In the genomic region with DNA sequence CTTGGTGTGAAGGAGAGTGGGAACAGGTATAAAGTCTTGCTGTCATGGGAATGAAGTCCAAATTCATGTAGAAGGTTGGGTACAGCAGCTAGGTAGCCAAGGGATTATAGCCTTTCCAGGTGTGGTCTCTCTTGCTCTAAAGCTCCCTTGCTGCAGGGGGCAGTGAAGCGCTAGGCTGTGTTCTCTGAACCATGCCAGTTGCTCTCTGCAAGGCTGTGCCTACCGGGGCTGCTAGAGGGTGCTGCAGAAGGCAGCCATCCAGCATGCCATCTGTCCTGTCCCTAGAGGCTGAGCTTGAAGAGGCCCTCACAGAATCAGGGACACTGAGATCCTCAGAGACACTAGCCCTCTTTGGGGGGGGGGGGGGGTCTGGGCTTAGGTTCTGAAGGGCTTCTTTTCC, we compare ENCODE assay signal across 8 mouse cellular contexts. TPM values are rescaled to one million over a fixed set of nuclear protein-coding genes. Genes with fewer than 3 reads are reported as not detected.
DNase-seq lines count a peak whose midpoint lies in the region; ATAC-seq and TF ChIP-seq lines count a peak whose summit lies in the region.

No protein-coding gene starts in this region.

- no peak; the same call in 1 of the 2 replicates for ATAC-seq in hindbrain, postnatal 0 days
- ATAC-seq in hindbrain, embryonic 12.5 days (ENCODE audit: low FRiP score), result no peak
- ATAC-seq in lung, embryonic 14.5 days (ENCODE audit: insufficient read depth), result no peak; the same call in 1 of the 2 replicates

- H3K9ac ChIP-seq in hindbrain, postnatal 0 days (replicated peaks; ENCODE audit: low read length), result no peak overlapping the region
- no peak overlapping the region for H3K9ac ChIP-seq in hindbrain, embryonic 12.5 days
- no peak overlapping the region for H3K9ac ChIP-seq in ES-Bruce4 (ENCODE audit: low read depth, poor library complexity, severe bottlenecking)
- no peak overlapping the region for H3K9ac ChIP-seq in lung, embryonic 14.5 days

- H3K27ac ChIP-seq in hindbrain, postnatal 0 days, result no peak overlapping the region
- H3K27ac ChIP-seq in hindbrain, embryonic 12.5 days, result no peak overlapping the region
- H3K27ac ChIP-seq in ES-Bruce4 (ENCODE audit: insufficient read depth, low read length), result no peak overlapping the region
- H3K27ac ChIP-seq in embryonic fibroblast, embryonic 13.5 days (ENCODE audit: insufficient read depth, low read length), result no peak overlapping the region
- H3K27ac ChIP-seq in lung, embryonic 14.5 days (ENCODE audit: low read depth), result no peak overlapping the region
- H3K27ac ChIP-seq in midbrain, embryonic 10.5 days (replicated peaks), result no peak overlapping the region

- H3K4me2 ChIP-seq in hindbrain, postnatal 0 days (ENCODE audit: low read depth, low read length), result no peak overlapping the region
- H3K4me2 ChIP-seq in hindbrain, embryonic 12.5 days (replicated peaks), result no peak overlapping the region
- no peak overlapping the region for H3K4me2 ChIP-seq in lung, embryonic 14.5 days

- no peaks in the 10 kb centered on the region for H3K27me3 ChIP-seq in hindbrain, postnatal 0 days (ENCODE audit: insufficient read depth, low read length)
- H3K27me3 ChIP-seq in hindbrain, embryonic 12.5 days, result no peaks in the 10 kb centered on the region
- H3K27me3 ChIP-seq in ES-Bruce4 (ENCODE audit: control insufficient read depth, insufficient read depth, low read length, poor library complexity, severe bottlenecking), result no peaks in the 10 kb centered on the region
- no peaks in the 10 kb centered on the region for H3K27me3 ChIP-seq in lung, embryonic 14.5 days (ENCODE audit: insufficient read depth, low read length)
- no peaks in the 10 kb centered on the region for H3K27me3 ChIP-seq in midbrain, embryonic 10.5 days (ENCODE audit: low read depth, poor library complexity, severe bottlenecking)

- DNase-seq in hindbrain, postnatal 0 days (ENCODE audit: low spot score), result peak; percentile 20
- DNase-seq in lung, embryonic 14.5 days, result peak; percentile 43
- DNase-seq in Muller cell, postnatal 12 days (ENCODE audit: inconsistent ontology term), result no peak
- no peak for DNase-seq in adipocyte (ENCODE audit: low spot score)
- DNase-seq in midbrain, embryonic 10.5 days (ENCODE audit: low spot score), result no peak

- TF ChIP-seq POLR2A in ES-Bruce4 (IDR thresholded peaks at IDR 0.05; ENCODE audit: insufficient read depth, low read length), result no peak
- no peak for TF ChIP-seq POLR2A in embryonic fibroblast, embryonic 13.5 days (IDR thresholded peaks at IDR 0.05; ENCODE audit: low read depth, low read length)

- TF ChIP-seq CTCF in hindbrain, postnatal 0 days (IDR thresholded peaks at IDR 0.05; ENCODE audit: low read depth), result peak; percentile 52; the same call in 1 of the 2 replicates
- peak; percentile 27 for TF ChIP-seq CTCF in ES-Bruce4 (IDR thresholded peaks at IDR 0.05; ENCODE audit: low read depth, low read length)
- peak; percentile 25; the same call in 1 of the 2 replicates for TF ChIP-seq CTCF in embryonic fibroblast, embryonic 13.5 days (IDR thresholded peaks at IDR 0.05; ENCODE audit: borderline replicate concordance, insufficient read depth, low read length)
- peak; percentile 61 for TF ChIP-seq CTCF in lung, embryonic 14.5 days (IDR thresholded peaks at IDR 0.05; ENCODE audit: low read depth)

- H3K9me3 ChIP-seq in hindbrain, postnatal 0 days (ENCODE audit: low read length), result no peaks in the 10 kb centered on the region
- no peaks in the 10 kb centered on the region for H3K9me3 ChIP-seq in hindbrain, embryonic 12.5 days (replicated peaks)
- peaks cover 3% of the 10 kb centered on the region; the same call in 1 of the 2 replicates for H3K9me3 ChIP-seq in ES-Bruce4 (replicated peaks; ENCODE audit: control insufficient read depth, insufficient read depth, low read length, poor library complexity, severe bottlenecking)
- no peaks in the 10 kb centered on the region for H3K9me3 ChIP-seq in lung, embryonic 14.5 days (ENCODE audit: low read depth, low read length)
- no peaks in the 10 kb centered on the region for H3K9me3 ChIP-seq in midbrain, embryonic 10.5 days (replicated peaks)

- H3K4me3 ChIP-seq in hindbrain, postnatal 0 days (ENCODE audit: low read length), result no peak overlapping the region
- no peak overlapping the region for H3K4me3 ChIP-seq in hindbrain, embryonic 12.5 days
- no peak overlapping the region for H3K4me3 ChIP-seq in ES-Bruce4 (ENCODE audit: low read depth, low read length)
- H3K4me3 ChIP-seq in embryonic fibroblast, embryonic 13.5 days (ENCODE audit: insufficient read depth, low read length), result no peak overlapping the region
- H3K4me3 ChIP-seq in lung, embryonic 14.5 days (ENCODE audit: low read depth, low read length), result no peak overlapping the region
- H3K4me3 ChIP-seq in midbrain, embryonic 10.5 days, result no peak overlapping the region

- H3K4me1 ChIP-seq in hindbrain, postnatal 0 days (ENCODE audit: insufficient read depth, low read length), result no peaks in the 10 kb centered on the region
- no peaks in the 10 kb centered on the region for H3K4me1 ChIP-seq in hindbrain, embryonic 12.5 days
- H3K4me1 ChIP-seq in ES-Bruce4 (ENCODE audit: control insufficient read depth, insufficient read depth, low read length), result no peaks in the 10 kb centered on the region
- H3K4me1 ChIP-seq in embryonic fibroblast, embryonic 13.5 days (ENCODE audit: control insufficient read depth, insufficient read depth, low read length), result no peaks in the 10 kb centered on the region
- no peaks in the 10 kb centered on the region; the same call in 1 of the 2 replicates for H3K4me1 ChIP-seq in lung, embryonic 14.5 days (ENCODE audit: insufficient read depth)
- peaks cover 5% of the 10 kb centered on the region; the same call in 1 of the 2 replicates for H3K4me1 ChIP-seq in midbrain, embryonic 10.5 days

- TF ChIP-seq EP300 in ES-Bruce4 (IDR thresholded peaks at IDR 0.05; ENCODE audit: insufficient read depth, low read depth, low read length), result no peak

- no peaks in the 10 kb centered on the region for H3K36me3 ChIP-seq in hindbrain, postnatal 0 days (ENCODE audit: insufficient read depth, low read length)
- no peaks in the 10 kb centered on the region for H3K36me3 ChIP-seq in hindbrain, embryonic 12.5 days
- no peaks in the 10 kb centered on the region for H3K36me3 ChIP-seq in ES-Bruce4 (ENCODE audit: control insufficient read depth, insufficient read depth, low read length, poor library complexity, severe bottlenecking)
- no peaks in the 10 kb centered on the region for H3K36me3 ChIP-seq in lung, embryonic 14.5 days (ENCODE audit: insufficient read depth)
- no peaks in the 10 kb centered on the region for H3K36me3 ChIP-seq in midbrain, embryonic 10.5 days

- WGBS in hindbrain, postnatal 0 days, result 36% methylated on average over 2 of the region's 2 CpGs
- WGBS in hindbrain, embryonic 12.5 days, result 30% methylated on average over 2 of the region's 2 CpGs
- 13% methylated on average over 2 of the region's 2 CpGs for WGBS in lung, embryonic 14.5 days
- 22% methylated on average over 2 of the region's 2 CpGs for WGBS in midbrain, embryonic 10.5 days

RNA-seq across cellular contexts. Expression of a gene that starts 50.6 kb away (rescaled TPM):
- 28.0 and 30.0 TPM in 2 replicates for total RNA-seq in hindbrain, postnatal 0 days (2014; rRNA removed)
- 8.4 and 8.5 TPM in 2 replicates for polyA plus RNA-seq in hindbrain, postnatal 0 days (2015; fragmentation: Nextera tagmentation; extraction: Ambion mirVana)
- 3.3 and 3.7 TPM in 2 replicates for polyA plus RNA-seq in hindbrain, embryonic 12.5 days (2016; fragmentation: Nextera tagmentation; extraction: Ambion mirVana)
- polyA plus RNA-seq in ES-Bruce4 (2011; ENCODE audit: insufficient read depth, insufficient read length, low read depth, missing spikeins), result 0.61 and 0.72 TPM in 2 replicates
- polyA plus RNA-seq in embryonic fibroblast, embryonic 13.5 days (2011; ENCODE audit: insufficient read length, low read depth, missing spikeins), result 1.6 and 3.4 TPM in 2 replicates
- polyA plus RNA-seq in lung, embryonic 14.5 days (2014; fragmentation: Nextera tagmentation; extraction: Ambion mirVana), result 2.1 and 2.2 TPM in 2 replicates
- polyA plus RNA-seq in midbrain, embryonic 10.5 days (2016; fragmentation: Nextera tagmentation; extraction: Ambion mirVana), result 0.91 and 1.5 TPM in 2 replicates

Comparison
In these comparisons a context has a peak if more than half of its experiments do, and no peak if none do; other contexts are left out.
1. DNase-seq: peak in hindbrain, postnatal 0 days (single experiment) and lung, embryonic 14.5 days (single experiment); none in Muller cell, postnatal 12 days (single experiment), adipocyte (single experiment) and midbrain, embryonic 10.5 days (single experiment).
2. Peak in every context shown above with its lines, with median percentiles within 50 percentile points of each other: CTCF ChIP-seq.